Mouse (Mus musculus) heart, postnatal 25 days (tissue): ENCODE measurements around the gene Cdc26. TPM values are rescaled to one million over a fixed set of nuclear protein-coding genes. Genes with fewer than 3 reads are reported as not detected.

Experiments used
- DNase-seq: peaks from one replicate; pipeline ENCODE4 v3.0.0; 2022; ENCODE audit warnings: low spot score
- intact Hi-C: fragments of 180-260 bp; cut with DNase I; formaldehyde crosslinking; loops from one replicate; pipeline ENCODE4 v1.15.1; 2025
- total RNA-seq, 2 experiments: library from RNA; stranded (reverse); gene quantifications; 2 replicates each; pipeline ENCODE4 v1.2.3; 2021

Cdc26 gene
- total RNA-seq, 2 experiments from 2014 or later: 42.9 to 45.1 TPM

GRCm38 (mm10) chr4:62407730-62408582 lies 486 bp downstream of the Cdc26 start:
- peak; percentile 9 for DNase-seq

DNA sequence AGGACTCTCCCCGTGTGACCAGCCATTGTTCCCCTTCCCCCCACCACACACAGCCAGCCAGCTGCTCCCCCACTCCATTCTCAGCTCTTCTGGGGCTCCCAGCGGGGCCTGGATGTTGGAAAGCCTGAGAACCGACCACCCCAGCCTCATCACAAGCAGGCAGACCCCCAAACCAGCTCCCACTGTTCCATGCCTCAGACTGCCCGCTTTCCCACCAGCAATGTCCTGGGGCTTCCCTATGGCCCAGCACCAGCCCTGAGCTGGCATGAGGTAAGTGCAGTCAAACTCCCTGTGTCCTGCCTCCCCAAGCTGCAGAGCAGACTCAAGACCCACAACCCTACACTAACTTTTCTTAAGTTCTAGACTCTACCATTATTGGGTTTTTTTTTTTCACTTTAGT lies 2.3 kb downstream of the Cdc26 start:
- intact Hi-C loops: loop anchor here (5.0 to 10.0 kb wide), 3 partner anchors 61 to 119 kb away; partner anchors contain the start of gene Alad

More at GRCm38 (mm10) chr4:62407730-62408582, 486 bp downstream of the Cdc26 start:
- intact Hi-C loops: loop anchor here (2.0 to 10.0 kb wide), 4 partner anchors 47 to 121 kb away; partner anchors contain the start of genes Alad, Fkbp15 and Slc31a1

GRCm38 (mm10) chr4:62398956-62399355 lies 9.5 kb downstream of the Cdc26 start:
- intact Hi-C loops: no loop called here
- DNase-seq: no peak

More for the DNA sequence above, 2.3 kb downstream of the Cdc26 start:
- DNase-seq: no peak

GRCm38 (mm10) chr4:62397616-62398365 lies 10.7 kb downstream of the Cdc26 start:
- no peak for DNase-seq
- intact Hi-C loops: no loop called here

DNA sequence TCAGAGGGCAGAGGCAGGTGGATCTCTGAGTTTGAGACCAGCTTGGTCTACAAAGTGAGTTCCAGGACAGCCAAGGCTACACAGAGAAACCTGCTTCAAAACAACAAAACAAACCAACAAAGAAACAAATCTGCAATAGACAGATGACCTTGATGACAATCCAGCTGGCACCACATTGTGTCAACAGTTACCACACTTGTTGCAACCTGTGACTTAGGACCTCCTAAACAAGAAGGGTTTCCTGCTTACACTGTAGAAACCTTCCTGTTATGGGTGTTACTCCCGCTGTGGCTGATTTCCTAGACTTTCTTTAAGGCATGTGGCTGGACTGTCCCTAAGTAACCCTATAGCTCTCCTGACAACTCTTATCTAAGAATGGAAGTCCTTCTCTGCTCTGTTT lies 12.6 kb downstream of the Cdc26 start:
- intact Hi-C loops: no loop called here
- no peak for DNase-seq

GRCm38 (mm10) chr4:62393459-62393858 lies 15.0 kb downstream of the Cdc26 start:
- DNase-seq: no peak
- intact Hi-C loops: no loop called here

GRCm38 (mm10) chr4:62391892-62392291 lies 16.6 kb downstream of the Cdc26 start:
- intact Hi-C loops: no loop called here

DNA sequence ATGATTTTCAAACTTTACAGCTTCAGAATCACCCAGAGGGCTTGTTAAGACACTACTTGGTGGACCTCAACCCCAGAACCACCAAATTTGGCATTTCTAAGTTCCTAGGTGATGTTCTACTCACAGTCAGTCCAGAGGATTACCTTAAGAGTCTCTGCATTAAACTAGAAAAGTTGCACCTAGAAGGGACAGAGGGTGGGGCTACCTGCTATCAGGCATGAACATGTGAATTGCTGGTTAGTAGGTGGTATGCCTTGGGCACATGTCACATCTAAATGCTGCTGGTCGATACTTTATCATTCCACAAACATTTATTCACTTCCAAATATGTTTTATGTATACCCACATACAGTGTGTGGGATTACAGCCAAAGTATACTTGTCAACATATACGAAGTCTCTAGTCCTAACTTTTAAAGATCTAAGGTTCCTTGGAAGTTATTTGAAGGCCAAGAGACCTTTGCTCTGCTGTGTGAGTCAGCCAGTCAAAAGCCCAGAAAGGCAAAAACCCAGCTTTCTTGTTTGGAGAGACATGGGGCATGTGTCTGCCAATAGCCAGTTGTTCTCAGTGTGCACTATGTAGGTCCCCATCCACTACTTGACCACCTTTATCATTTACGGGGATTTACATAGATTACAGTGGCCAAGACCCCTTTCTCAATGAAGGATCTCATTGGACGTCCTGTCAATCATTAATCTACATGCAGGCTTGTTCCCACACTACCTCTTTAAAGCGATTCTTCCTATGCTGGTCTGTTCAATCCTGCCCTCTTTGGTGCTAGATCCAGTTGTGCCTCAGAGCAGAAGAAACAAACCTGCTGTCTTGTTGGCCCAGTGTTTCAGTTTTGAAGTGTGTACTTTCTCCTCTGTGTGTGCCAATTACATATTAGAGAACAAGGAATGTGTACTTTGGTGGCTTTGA lies 18.6 kb downstream of the Cdc26 start:
- DNase-seq: no peak
- intact Hi-C loops: no loop called here

More at GRCm38 (mm10) chr4:62391892-62392291, 16.6 kb downstream of the Cdc26 start:
- no peak for DNase-seq

DNA sequence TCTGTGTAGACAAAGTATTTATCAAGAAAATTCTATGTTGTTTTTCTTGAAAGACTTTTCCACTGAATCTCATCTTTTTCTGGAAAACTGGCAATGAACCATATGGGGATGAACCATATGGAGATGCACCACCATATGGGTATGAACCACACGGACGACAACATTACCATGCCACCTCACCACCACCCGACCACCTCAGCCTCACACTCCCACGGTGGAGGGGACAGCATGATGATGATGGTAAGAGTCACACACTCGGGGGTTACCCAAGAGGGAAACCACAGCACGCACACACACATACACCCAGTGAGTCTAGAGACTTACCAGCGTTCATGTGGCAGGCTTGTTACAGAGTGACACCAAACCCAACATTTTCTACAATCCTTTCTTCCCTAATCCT lies 23.0 kb downstream of the Cdc26 start:
- DNase-seq: no peak
- intact Hi-C loops: no loop called here

GRCm38 (mm10) chr4:62384159-62384558 lies 24.3 kb downstream of the Cdc26 start:
- intact Hi-C loops: no loop called here
- no peak for DNase-seq

- DNase-seq: no peak
- intact Hi-C loops: no loop called here
Observed at GRCm38 (mm10) chr4:62383752-62384151, 24.7 kb downstream of the Cdc26 start.

DNA sequence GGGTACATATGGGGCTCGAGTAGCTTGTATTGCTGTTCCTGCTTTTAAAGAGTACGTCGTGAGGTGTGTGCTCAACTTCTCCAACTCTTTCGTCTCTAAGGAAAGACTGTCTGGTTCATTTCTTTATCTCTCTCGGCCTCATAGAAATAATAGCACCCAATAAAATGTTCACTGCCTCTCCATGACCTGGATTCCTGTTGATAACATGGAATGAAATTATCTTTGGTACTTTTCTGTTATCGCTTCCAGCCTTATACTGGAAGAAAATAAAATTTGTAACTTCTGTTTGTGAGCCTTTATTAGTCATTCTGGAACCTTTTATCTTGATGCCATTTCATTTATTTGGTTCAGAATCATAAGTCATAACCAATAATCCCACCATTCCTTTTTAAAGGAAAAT lies 25.2 kb downstream of the Cdc26 start:
- intact Hi-C loops: no loop called here

GRCm38 (mm10) chr4:62379724-62380381 lies 28.6 kb downstream of the Cdc26 start:
- no peak for DNase-seq
- intact Hi-C loops: no loop called here

More for the DNA sequence above, 25.2 kb downstream of the Cdc26 start:
- DNase-seq: no peak

DNA sequence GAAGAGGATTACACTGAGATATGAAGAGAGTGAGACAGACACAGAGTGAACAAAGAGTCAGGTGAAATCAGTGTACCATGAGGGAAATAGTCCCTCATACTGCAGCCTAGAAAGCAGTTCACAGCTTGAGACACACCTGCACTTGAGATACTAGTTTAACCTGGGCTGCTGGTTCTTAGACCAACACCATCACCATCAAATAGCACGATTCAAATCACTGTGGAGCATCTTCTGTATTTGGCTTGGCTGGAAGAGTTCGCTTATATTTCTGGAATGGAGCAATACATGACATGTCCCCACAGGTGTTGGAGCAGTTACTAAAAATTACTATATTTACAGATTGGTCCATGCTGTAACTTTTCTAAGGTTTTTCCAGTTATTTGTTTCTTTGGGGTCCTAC lies 32.3 kb downstream of the Cdc26 start:
- no peak for DNase-seq
- intact Hi-C loops: no loop called here

GRCm38 (mm10) chr4:62374342-62374741 lies 34.1 kb downstream of the Cdc26 start:
- DNase-seq: no peak
- intact Hi-C loops: no loop called here

GRCm38 (mm10) chr4:62373668-62374067 lies 34.8 kb downstream of the Cdc26 start:
- intact Hi-C loops: no loop called here

DNA sequence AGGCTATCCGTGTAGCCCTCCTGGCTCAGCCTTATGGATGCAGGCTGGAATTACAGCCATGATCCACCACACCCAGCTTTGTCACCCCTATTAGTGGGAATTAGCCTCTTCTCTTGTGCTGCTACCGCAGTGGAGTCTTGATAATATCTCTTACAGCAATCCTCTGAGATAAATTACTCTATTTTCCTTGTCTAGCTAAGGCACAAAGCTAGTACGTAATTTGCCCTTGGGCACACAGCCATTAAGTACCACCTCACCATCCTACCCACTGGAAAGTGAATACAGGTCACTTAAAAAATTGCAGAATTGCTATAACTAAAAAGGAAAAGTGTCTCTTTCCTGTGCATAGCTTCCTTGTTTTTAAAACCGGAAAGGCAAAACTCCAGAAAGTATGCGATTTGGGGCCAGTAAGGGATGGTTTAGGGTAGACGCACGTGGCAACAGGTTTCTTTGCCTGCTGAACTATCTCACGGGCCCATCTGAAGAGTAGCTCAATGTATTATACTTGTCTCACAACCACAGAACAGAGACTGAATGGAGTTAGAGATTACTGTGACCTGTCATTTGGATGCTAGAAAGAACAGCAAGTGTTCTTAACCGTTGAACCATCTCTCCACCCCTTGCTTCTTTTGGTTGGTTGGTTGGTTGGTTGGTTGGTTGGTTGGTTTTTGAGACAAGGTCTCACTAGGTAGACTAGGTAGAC lies 35.5 kb downstream of the Cdc26 start:
- no peak for DNase-seq

More at GRCm38 (mm10) chr4:62373668-62374067, 34.8 kb downstream of the Cdc26 start:
- DNase-seq: no peak

DNA sequence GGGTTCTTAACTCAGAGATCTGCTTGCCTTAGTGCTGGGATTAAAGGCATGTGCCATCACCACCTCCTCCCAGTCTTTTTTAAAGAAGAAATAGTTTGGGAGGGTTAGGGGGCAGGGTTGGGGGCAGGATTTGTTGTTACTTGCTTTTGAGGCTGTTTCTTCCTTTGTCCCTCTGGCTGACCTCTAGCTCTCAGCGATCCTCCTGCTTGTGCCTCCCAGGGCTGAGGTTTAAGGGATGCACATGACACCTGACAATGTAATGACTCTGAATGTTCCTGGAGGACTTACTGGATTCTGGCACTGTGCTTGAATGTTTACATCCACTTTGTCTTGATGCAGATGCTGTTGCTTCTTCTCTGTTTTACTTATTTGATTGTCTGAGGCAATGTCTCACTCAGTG lies 36.0 kb downstream of the Cdc26 start:
- intact Hi-C loops: no loop called here
- DNase-seq: no peak

More for the DNA sequence above, 35.5 kb downstream of the Cdc26 start:
- intact Hi-C loops: no loop called here

DNA sequence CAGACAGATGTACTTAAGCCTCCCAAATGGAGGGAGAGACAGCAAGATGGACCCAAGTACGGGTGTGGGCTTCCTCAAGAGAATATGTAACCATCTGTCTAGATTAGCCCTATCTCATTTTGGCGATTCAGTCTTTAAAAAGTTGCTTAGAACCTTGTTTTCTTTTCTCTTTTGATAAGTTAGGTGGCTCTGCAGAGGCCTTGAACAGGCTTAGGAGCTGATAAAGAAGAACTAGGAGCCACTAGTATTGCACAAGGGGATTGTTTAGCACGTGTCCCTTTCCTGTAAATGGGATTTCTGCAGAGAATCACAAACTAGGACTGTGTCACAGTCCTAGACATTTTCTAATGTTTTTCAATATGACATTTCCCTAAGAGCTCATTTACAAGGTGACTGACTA lies 39.4 kb downstream of the Cdc26 start:
- intact Hi-C loops: no loop called here
- DNase-seq: no peak
